Mouse (Mus musculus) layer of hippocampus, postnatal 25 days (tissue): Measurements from ENCODE around the gene Drg1. TPM values are rescaled to one million over a fixed set of nuclear protein-coding genes. Genes with fewer than 3 reads are reported as not detected.
A peak's percentile ranks its signal among the peaks of the same experiment; 100 is the strongest.

ENCODE experiments used
- DNase-seq, 2 experiments: peaks; one replicate each; pipeline ENCODE4 v3.0.0; 2022; ENCODE audit warnings: mixed read lengths in 2 of 2, low spot score in 1 of 2; ENCODE audit errors: extremely low spot score in 1 of 2
- total RNA-seq, 2 experiments: library from RNA; stranded (reverse); gene quantifications; 2 replicates each; pipeline ENCODE4 v1.2.3; 2021

Gene Drg1
- total RNA-seq, 2 experiments from 2014 or later, result 99.2 to 104 TPM

- peak; percentile 47 to 60 for DNase-seq
These were observed 24.6 kb upstream of the Drg1 start for GRCm38 (mm10) chr11:3290640-3291310.

DNA sequence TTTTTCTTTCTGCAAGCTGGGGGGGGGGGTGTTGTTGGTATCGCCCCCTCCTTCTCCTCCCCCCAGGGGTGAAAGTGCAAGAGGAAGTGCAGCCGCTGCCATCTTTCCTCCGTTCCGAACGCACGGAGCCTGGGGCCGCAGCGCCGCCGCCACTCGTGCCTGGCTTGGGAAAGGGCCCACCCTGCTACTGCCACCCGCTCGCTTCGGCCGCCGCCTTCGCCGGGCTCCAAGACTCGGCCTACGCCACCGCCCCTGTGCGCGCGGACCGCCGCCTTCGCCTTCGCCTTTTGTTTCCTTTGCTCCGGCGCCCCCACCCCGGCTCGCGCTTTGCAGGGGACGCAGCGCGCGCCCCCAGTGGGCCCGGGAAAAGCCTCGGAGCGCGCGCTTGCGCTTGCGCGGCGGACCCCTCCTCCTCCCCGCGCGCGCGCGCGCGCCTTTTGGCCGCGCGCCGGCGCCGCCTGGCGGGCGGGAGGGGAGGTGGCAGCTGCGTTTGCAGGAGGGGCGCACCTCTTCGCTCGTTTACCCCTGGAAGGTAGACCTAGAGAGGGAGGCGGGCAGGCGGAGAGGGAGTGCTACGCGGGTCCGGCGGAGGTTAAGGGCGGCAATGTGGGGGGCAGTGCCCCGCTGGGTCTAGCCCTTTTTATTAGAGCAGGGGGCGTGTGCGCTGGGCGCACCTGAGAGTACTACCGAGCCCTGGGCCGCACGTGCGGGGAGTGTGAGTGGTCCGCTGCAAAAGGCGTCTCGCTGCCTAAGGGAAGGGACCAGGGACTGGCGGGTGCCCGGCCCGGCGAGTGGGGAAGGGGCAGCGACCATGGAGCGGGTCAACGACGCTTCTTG, 23.8 kb upstream of the Drg1 start:
- peak; percentile 74 to 85 for DNase-seq

DNA sequence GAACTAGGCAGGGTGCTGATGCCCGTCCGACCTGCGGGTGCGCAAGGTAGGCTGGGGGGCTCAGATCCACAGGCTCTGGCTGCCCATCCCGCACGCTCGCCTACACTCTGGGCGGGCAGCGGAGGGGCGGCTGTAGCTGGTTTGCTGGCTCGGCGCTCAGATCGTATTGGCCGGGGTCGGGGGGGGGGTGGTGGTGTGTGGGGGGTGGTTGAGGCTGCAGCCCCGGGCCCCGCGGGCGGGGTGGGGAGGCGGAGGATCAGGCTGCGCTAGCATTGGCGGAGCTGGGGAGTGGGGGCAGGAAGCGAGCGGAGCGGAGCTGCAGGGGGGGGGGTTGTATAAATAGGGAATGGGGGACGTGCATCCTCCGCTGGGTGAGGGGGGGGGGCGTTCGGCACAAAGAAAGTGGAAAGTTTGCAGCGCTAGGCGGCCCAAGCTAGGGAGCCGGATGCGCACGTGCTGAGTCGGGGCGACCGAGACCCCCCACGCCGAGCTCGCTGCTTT, 23.1 kb upstream of the Drg1 start:
- peak; percentile 34 to 51 for DNase-seq

- peak; percentile 36 to 49 for DNase-seq
These were observed 22.5 kb upstream of the Drg1 start, which contains the start of gene Patz1 for GRCm38 (mm10) chr11:3288521-3289301. Patz1 (plus strand) TSS chr11:3288874.

DNA sequence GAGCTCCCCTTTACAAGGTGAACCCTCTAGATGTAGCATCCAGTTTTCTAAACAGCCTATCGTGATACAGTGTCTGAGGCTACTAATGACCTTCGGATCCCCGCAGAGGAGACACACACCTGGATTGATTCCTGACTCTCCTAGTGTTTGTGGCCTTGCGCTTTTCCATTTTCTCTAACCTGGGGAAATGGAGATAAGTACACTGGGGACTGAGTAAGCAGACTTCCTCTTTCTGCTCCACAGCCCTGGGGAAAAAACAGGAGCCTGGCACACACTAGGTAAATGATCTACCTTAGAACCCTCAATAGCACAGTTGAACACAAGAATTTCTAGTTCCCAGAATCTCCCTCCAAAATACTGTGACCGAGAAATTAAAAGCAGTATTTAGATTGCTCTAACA, 21.7 kb upstream of the Drg1 start:
- no peak for DNase-seq

DNA sequence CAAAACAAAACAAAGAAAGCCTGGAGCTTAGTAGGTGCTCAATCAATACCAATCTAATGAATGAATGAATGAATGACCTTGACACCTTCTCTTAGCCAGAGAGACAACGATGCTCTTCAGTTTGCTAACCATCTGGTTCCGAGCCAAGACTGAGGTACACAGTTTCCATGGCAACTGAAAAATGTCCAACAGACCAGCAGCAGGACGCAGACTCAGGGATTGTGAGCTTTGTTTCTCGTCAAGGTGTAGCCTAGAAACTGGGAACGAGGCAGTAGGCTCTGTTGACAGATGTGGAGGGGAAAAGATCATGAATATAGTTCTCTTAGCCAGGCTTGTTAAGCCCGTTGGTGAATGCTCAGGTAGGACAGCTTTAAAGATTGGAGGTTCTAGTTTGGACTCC, 20.9 kb upstream of the Drg1 start:
- no peak for DNase-seq

DNA sequence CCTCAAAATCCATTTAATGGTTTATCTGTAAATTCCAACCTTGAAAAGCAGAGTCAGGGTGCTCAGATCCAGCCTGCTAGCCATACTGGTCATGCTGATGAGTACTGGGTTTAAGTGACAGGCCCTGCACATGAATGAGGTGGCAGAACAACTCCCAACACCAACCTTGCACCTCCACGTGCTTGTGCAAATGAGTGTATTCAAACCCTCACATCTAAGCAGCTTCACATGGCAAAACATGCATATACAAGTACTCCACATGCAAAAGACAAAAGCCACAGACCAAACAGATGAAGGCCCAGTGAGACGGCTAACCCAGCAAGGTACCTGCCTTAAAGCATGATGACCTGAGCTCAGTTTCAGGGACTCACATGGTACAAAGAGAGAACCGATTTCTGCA, 19.7 kb upstream of the Drg1 start:
- no peak for DNase-seq

- DNase-seq, result no peak
These were observed 17.4 kb upstream of the Drg1 start for GRCm38 (mm10) chr11:3283645-3284044.

GRCm38 (mm10) chr11:3282887-3283286, 16.7 kb upstream of the Drg1 start:
- no peak for DNase-seq

DNA sequence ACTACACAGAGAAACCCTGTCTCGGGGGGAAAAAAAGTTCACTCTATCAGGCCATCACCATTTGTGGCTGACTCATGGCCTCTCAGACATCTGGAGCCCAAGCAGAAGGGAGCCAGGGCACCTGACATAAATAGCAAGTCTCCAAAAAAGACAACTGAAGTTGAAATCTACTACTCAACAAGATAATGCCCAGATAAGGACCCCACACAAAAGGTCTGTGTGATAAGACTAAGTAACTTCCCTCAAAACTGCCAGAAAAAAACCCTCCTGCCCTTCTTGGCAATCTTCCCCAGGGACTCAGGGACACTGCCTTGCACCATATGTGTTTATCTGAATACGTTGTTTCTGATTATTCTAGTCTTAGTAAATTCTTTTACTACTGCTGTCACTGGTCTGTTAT, 13.5 kb upstream of the Drg1 start:
- DNase-seq, result no peak

DNA sequence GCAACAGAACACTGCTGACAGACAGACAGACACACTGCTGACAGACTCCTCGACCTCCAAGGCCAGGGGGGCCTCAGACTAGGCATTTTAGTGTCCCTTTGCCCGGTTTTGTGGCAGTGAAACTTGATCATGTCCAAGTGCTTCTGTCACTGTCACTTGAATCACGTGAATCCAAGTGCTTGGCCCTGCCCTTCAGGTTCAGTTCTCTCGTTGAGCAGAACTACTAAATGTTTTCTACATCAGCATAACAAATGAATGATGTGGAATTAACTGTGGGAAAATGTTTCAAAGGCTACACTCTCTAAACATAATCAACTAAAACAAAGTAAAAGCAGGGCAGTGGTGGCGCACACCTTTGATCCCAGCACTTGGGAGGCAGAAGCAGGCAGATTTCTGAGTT, 12.1 kb upstream of the Drg1 start:
- DNase-seq, result no peak

GRCm38 (mm10) chr11:3269241-3269640, 3.0 kb upstream of the Drg1 start:
- DNase-seq, result no peak

DNA sequence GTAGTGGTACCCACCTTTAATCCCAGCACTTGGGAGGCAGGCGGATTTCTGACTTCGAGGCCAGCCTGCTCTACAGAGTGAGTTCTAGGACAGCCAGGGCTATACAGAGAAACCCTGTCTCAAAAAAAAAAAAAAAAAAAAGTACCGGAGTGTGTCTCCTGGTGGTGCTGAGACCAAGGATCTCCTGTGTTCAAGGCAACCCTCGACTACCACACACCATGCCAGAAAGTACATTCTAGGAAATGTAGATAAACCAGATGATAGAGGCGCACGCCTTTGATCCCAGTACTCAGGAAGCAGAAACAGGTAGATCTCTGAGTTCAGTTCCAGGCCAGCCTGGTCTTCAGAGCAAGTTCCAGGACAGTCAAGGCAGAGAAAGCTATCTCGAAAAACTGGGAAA, 918 bp upstream of the Drg1 start:
- no peak for DNase-seq

GRCm38 (mm10) chr11:3265291-3266078, 730 bp downstream of the Drg1 start:
- DNase-seq, result no peak

DNA sequence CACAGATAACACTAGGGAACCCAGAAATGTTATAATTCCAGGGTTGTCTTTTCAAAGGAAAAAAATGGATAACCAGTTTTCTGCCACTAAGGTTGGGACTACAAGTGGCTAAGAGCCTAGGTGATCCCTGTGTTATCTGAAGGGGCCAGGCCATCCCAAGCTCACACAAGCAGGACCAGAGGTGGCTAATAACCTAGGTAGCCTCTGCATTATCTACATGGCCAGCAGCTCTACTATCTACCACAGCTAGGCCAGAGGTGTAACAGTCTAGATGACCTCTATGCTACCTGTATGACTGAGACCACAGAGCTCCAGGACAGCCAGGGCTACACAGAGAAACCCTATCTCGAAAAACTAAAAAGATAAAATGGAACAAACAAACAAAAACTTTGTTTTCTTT, 6.7 kb downstream of the Drg1 start:
- DNase-seq, result no peak

DNA sequence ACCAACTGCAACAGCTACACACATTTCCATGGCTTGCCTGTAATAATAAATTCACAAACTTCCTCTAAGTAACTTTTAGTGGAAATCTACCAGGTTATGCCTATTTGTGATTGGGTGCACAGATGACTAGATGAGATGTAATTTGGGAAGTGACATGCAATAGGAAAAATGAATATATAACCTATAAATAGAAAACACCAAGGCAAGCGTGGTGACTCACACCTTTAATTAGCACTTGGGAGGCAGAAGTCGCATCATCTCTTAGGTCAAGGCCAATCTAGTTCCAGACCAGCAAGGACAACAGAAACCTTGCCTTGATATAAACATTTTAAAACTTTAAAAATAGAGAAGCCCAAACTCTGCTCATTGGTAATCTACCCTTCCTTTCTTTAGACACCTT, 18.8 kb downstream of the Drg1 start:
- DNase-seq, result no peak

GRCm38 (mm10) chr11:3243771-3244170, 22.4 kb downstream of the Drg1 start:
- no peak for DNase-seq

DNA sequence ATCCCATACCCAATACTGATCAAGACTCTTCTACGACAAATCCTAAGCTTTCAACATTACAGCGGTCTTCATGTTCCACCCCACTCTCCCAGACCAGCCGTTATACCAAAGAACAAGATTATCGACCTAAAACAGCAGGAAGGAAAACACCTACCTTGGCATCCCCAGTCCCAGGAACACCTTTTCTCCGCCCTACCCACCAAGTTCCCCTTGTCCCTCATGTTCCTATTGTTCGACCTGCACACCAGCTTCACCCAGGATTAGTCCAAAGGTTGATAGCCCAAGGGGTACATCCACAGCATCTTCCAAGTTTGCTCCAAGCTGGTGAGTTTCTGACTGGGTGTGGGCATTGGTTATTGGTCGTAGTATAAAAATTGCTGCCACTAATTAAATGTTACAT, 23.8 kb downstream of the Drg1 start:
- DNase-seq, result no peak

- DNase-seq, result no peak
These were observed 30.9 kb downstream of the Drg1 start for GRCm38 (mm10) chr11:3235277-3235676.

- DNase-seq, result no peak
These were observed 32.5 kb downstream of the Drg1 start for GRCm38 (mm10) chr11:3233704-3234103.
